Mouse (Mus musculus) spleen, adult 2 months (tissue): Measurements from ENCODE around the gene Zmynd8. TPM values are rescaled to one million over a fixed set of nuclear protein-coding genes. Genes with fewer than 3 reads are reported as not detected.

Experiments
- DNase-seq, 2 experiments: peaks; one replicate each; pipeline versions ENCODE4 v3.0.0 to v3.0.0-alpha.2; 2012 to 2021; ENCODE audit warnings: low spot score in 2 of 2, low read depth in 1 of 2
- H3K27ac ChIP-seq: fragments of 200-500 bp; 2 replicates; pipeline ENCODE4 v1.5.1; 2012; ENCODE audit warnings: low read length, inconsistent platforms; ENCODE audit not compliant: insufficient read depth
- H3K27me3 ChIP-seq: fragments of 200-500 bp; 2 replicates; pipeline ENCODE4 v1.6.1; 2012; ENCODE audit warnings: mild to moderate bottlenecking, moderate library complexity, low read length, inconsistent platforms; ENCODE audit not compliant: control insufficient read depth, insufficient read depth
- H3K36me3 ChIP-seq: fragments of 200-500 bp; 2 replicates; pipeline ENCODE4 v1.6.1; 2012; ENCODE audit warnings: mild to moderate bottlenecking, low read length, inconsistent platforms; ENCODE audit not compliant: control insufficient read depth, insufficient read depth
- H3K4me1 ChIP-seq: fragments of 200-500 bp; 2 replicates; pipeline ENCODE4 v1.6.1; 2011; ENCODE audit warnings: inconsistent platforms; ENCODE audit not compliant: control insufficient read depth, insufficient read depth, insufficient read length
- H3K4me3 ChIP-seq: fragments of 200-500 bp; 2 replicates; pipeline ENCODE4 v1.5.1; 2011; ENCODE audit warnings: mild to moderate bottlenecking, inconsistent platforms; ENCODE audit not compliant: insufficient read depth, insufficient read length; ENCODE audit errors: extremely low read depth
- CTCF ChIP-seq: fragments of 200-500 bp; IDR thresholded peaks from 2 replicates; pipeline ENCODE4 v1.5.1; 2011; ENCODE audit warnings: mild to moderate bottlenecking, inconsistent platforms; ENCODE audit not compliant: insufficient read depth, insufficient read length, insufficient replicate concordance; ENCODE audit errors: extremely low read depth
- POLR2A ChIP-seq: fragments of 200-500 bp; IDR thresholded peaks from 2 replicates; pipeline ENCODE4 v1.6.1; 2011; ENCODE audit warnings: low read depth, low read length, inconsistent platforms
- WGBS: fragments of 180-500 bp; shearing (Covaris S2); methylation state at CpG from one replicate; pipeline ENCODE4 v1.1.7; 2018; 5-methylcytosine and 5-hydroxymethylcytosine counted together
- polyA plus RNA-seq: library from polyadenylated mRNA; depleted of rRNA; stranded (reverse); fragments of >200 nt; gene quantifications from 2 replicates; pipeline ENCODE4 v1.2.3, GENCODE M21; 2012

Gene Zmynd8
- polyA plus RNA-seq, 1 experiment = 25.0 TPM

DNA sequence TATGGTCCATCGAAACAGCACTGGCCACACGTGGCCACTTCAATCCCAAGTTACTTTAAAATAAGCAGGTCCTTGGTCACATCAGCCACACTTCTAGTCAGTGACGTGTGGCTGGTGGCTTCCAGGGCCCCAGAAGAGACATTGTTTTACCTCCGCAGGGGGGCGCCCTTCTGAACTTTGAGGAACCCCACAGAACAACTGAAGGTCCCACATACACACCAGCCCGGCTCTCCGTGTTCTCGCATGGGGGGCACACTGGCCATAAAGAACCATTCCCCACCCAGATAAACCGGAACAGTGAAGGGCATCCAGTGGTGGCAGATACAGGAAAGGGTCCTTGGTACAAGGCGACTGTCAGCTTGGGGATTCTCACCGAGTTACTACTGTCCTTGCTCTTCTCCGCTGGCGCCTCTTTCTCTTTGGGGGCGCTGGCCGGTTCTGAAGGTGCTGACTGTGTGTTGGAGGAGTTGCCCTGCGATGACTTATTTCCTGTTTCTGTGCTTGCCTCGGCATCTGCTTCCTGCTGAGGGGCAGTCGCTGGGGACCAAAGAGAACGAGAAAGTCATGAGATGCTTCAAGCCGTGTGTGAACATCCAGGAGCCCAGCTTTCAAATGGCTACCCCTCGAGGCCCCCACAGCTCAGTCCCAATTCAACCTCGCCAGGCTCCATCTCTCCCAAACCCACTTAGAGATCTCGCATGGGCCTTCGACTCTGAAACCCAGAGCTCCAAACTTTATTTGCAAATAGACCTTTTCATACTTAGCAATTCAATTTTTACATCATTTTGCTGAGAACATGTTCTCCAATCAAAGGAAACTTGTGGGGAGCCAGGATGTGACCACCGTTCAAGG, 106.2 kb downstream of the Zmynd8 start:
- Histone ChIP-seq H3K27me3 (no peaks in the 10 kb centered on the region), H3K4me1 (peaks cover 10% of the 10 kb centered on the region; the same call in 1 of the 2 replicates), H3K4me3 (no peak overlapping the region), H3K36me3 (peaks cover 46% of the 10 kb centered on the region), H3K27ac (peak overlapping the region; percentile 65)
- TF ChIP-seq CTCF (no peak), POLR2A (no peak)
- peak; percentile 26 to 59 for DNase-seq
- 35% methylated on average over 25 of the region's 25 CpGs for WGBS

GRCm38 (mm10) chr2:165791657-165792056, 107.2 kb downstream of the Zmynd8 start:
- Histone ChIP-seq H3K36me3 (peaks cover 46% of the 10 kb centered on the region), H3K27ac (no peak overlapping the region)
- TF ChIP-seq POLR2A (no peak), CTCF (peak; percentile 47; the same call in 1 of the 2 replicates)

GRCm38 (mm10) chr2:165791026-165791425, 107.8 kb downstream of the Zmynd8 start:
- no peak for TF ChIP-seq POLR2A
- TF ChIP-seq CTCF = no peak
- no peak for DNase-seq
- H3K27ac ChIP-seq = no peak overlapping the region
- peaks cover 10% of the 10 kb centered on the region; the same call in 1 of the 2 replicates for H3K4me1 ChIP-seq
- H3K27me3 ChIP-seq = no peaks in the 10 kb centered on the region
- H3K4me3 ChIP-seq = no peak overlapping the region
- peaks cover 50% of the 10 kb centered on the region for H3K36me3 ChIP-seq
- 95% methylated on average over 7 of the region's 7 CpGs for WGBS

More at GRCm38 (mm10) chr2:165791657-165792056, 107.2 kb downstream of the Zmynd8 start:
- WGBS = 67% methylated on average over 9 of the region's 9 CpGs
- no peaks in the 10 kb centered on the region for H3K27me3 ChIP-seq
- peaks cover 10% of the 10 kb centered on the region; the same call in 1 of the 2 replicates for H3K4me1 ChIP-seq
- peak; percentile 30 to 44 for DNase-seq
- no peak overlapping the region for H3K4me3 ChIP-seq

- Histone ChIP-seq H3K4me3 (no peak overlapping the region), H3K27ac (no peak overlapping the region), H3K36me3 (peaks cover 56% of the 10 kb centered on the region), H3K4me1 (peaks cover 10% of the 10 kb centered on the region; the same call in 1 of the 2 replicates), H3K27me3 (no peaks in the 10 kb centered on the region)
- TF ChIP-seq POLR2A (no peak), CTCF (no peak)
- WGBS = 95% methylated on average over 3 of the region's 3 CpGs
- DNase-seq = no peak
These were observed 109.1 kb downstream of the Zmynd8 start for GRCm38 (mm10) chr2:165789667-165790066.

DNA sequence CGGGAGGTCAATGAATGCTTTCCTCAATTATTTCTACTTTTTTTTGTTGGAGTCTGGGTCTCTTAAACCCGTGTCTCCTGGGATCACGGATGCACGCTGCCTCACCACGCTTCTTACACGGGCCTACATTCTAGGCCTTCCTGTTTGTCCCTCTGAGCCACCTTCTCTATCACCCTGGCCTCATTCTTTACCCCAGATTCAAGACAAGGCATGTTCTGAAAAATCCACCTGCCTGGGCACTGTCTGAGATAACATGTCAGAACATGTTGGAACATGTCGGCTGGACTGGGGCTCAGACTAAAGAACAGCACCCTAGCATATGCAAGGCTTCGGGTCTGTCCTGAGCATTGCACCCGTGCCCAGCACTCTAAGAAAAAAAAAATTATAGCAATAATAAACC, 110.0 kb downstream of the Zmynd8 start:
- Histone ChIP-seq H3K4me1 (peaks cover 10% of the 10 kb centered on the region; the same call in 1 of the 2 replicates), H3K27ac (no peak overlapping the region), H3K36me3 (peaks cover 57% of the 10 kb centered on the region), H3K27me3 (no peaks in the 10 kb centered on the region), H3K4me3 (no peak overlapping the region)
- no peak for TF ChIP-seq CTCF
- TF ChIP-seq POLR2A = no peak
- WGBS = 95% methylated on average over 9 of the region's 9 CpGs
- DNase-seq = no peak

GRCm38 (mm10) chr2:165788005-165788404, 110.8 kb downstream of the Zmynd8 start:
- no peaks in the 10 kb centered on the region for H3K27me3 ChIP-seq
- WGBS = 35% methylated on average over 11 of the region's 11 CpGs
- peaks cover 8% of the 10 kb centered on the region; the same call in 1 of the 2 replicates for H3K4me1 ChIP-seq
- no peak for DNase-seq
- H3K27ac ChIP-seq = no peak overlapping the region
- TF ChIP-seq POLR2A (no peak), CTCF (no peak)
- no peak overlapping the region for H3K4me3 ChIP-seq
- peaks cover 61% of the 10 kb centered on the region for H3K36me3 ChIP-seq

- no peak for DNase-seq
- Histone ChIP-seq H3K4me3 (no peak overlapping the region), H3K27ac (no peak overlapping the region), H3K27me3 (no peaks in the 10 kb centered on the region), H3K36me3 (peaks cover 55% of the 10 kb centered on the region), H3K4me1 (no peaks in the 10 kb centered on the region)
- WGBS = 83% methylated on average over 1 of the region's 1 CpGs
- no peak for TF ChIP-seq POLR2A
- TF ChIP-seq CTCF = no peak
These were observed 112.3 kb downstream of the Zmynd8 start for GRCm38 (mm10) chr2:165786467-165786866.
